Mouse (Mus musculus): ENCODE results near the gene Cep128.

GRCm38 (mm10) chr12:90975429-90975828, 408.8 kb downstream of the Cep128 start:
- TF ChIP-seq EP300 (optimal IDR thresholded peaks at IDR 0.05): no peak
- TF ChIP-seq CTCF (IDR thresholded peaks at IDR 0.05; ENCODE audit: low read depth): no peak
